Mouse (Mus musculus) cerebellum, adult (tissue): ENCODE measurements around the gene Naa11.

Source experiments
- ATAC-seq: cut with Nextera tagmentation; 2 replicates; pipeline ENCODE4 v1.9.2; 2017; ENCODE audit warnings: mild to moderate bottlenecking, moderate library complexity, mixed read lengths; ENCODE audit not compliant: insufficient number of reproducible peaks, low FRiP score, low TSS enrichment

Naa11 gene

DNA sequence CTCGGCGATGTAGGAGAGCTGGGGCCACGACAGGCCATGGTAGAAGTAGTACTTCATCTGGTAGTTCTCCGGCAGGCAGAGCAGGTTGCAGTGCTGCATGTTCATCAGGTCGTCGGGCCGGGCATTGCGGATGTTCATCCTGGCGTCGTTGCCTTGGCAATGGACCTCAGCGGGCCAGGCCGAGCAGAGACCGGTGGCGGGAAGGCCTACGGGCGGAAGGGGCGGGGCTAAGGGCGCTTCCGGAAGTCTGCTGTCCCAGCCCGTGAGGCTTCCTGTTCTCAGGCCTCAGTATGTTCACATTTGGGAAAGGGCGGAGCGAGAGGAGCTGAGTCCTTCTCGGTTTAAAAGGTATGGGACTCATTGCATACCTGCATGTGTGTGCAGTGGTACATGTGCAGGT lies at the start of gene Naa11:
Gene Naa11 (minus strand): TSS at position 220 of the 400 bp plus-strand sequence.
- ATAC-seq = no peak

GRCm38 (mm10) chr5:97432512-97432911 lies 40.3 kb upstream of the Naa11 start:
- no peak for ATAC-seq

DNA sequence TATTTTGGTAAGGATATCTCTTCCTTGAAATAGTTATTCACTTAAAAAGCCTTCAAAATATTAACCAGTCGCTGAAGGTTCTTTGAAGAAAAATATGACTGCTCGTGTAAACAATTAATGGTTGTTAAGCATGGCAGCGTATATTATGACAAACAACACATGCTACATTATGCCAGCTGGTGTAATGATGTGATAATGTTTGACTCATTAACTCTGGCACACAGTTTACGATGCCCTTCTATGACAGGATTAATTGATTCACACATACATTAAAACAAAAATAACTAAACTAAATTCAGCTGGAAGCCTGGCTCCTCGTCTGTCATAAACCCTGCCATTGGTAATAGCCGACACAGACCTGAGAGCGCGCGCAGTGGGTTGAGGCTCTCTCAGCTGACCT lies 37.8 kb upstream of the Naa11 start:
- ATAC-seq = no peak

DNA sequence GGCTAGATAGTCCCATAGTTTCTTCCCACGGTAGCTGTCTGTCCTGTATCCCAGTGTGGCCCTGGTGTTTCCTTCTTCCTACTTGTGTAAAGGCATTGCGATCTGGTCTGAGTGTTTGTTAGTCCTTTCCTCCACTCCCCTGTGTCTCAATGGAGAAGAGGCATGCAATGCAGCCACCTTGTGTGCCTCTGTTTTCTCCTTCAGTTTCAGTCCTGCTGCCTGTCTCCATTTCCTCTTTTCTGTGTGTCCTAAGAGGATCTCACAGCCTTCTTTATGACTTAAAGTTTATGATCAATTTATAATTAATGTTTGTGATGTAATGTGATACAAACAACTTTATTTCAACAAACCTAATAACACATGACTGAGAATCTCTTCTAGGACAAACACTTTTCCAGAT lies 29.5 kb upstream of the Naa11 start:
- ATAC-seq = no peak

- no peak for ATAC-seq
Measured at GRCm38 (mm10) chr5:97417185-97417584, 25.0 kb upstream of the Naa11 start.

DNA sequence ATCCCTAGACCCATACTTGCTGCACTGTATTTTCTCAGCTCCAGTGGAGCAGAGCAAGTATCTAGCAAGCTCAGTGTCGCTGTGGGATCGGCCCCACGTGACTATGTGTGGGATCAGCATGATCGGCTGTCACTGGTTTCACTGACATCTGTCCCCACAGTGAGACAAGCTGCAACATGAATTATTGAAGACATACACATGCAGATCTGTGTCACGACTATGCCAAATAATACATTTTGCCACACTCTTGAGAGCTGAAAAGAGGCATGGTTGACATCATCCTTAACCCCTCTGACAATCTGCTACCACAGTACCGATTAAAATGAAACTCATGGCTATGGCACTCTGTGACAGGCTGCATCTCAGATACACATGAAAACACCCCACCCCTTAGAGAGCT lies 23.7 kb upstream of the Naa11 start:
- no peak for ATAC-seq

- no peak for ATAC-seq
Measured at GRCm38 (mm10) chr5:97413716-97414115, 21.5 kb upstream of the Naa11 start.

DNA sequence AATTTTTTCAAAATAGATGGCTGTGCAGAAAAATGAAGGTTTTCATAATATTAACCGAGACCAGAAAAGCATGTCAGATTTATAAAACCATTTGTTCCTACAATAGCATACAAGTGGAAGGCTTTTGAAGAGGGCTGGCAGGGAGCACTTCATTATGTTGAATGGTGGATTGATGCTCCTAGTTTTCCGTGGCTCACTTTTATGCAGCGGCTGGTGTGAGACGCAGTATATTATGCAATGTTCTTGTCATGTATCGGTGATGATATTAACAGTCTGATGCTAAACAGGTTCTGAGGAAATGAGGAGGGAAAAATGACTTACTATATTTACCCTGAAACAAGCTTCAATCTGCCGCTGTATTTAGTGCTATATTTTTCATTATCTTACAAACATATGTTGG lies 18.0 kb upstream of the Naa11 start:
- no peak for ATAC-seq

DNA sequence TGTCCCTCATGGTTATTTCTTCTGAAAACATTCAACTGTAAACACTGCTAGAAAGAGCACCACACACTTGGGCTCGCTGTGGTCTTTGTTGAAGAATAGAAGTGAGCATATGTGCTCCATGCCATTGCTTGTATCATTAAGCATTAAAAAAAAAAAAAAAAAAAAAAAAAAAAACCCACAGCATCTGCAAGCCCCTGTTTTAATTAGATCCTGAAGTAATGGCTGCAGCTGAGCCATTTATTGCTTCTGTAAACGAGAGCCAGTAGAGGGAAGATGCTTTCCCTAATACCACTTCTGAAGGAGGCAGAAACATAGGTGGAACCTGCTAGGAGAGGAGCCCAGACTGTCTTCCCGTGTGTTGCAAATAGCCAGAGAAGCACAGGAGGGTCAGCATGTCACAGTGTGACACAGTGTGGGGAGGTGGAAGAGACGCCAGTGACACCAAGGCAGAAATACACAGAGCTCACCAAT lies 17.1 kb upstream of the Naa11 start:
- ATAC-seq = no peak

DNA sequence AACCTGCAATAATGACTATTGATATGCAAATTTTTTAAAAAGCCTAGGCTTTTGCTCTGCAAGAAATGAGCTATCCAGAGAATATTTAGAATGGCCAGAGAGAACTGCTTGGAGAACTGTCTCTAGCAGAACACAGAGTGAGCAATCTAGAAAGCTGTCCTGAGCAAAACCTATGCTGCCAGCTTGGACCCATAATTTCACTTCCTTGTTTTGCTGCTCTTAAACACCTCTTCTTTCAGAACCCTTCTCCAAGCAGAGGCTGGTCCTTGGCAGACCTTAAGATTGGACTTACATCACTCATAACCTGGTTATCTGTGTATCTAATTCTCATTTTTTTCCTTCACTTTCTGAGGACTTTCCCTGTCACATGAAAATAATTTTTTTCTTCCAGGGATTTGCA lies 8.9 kb upstream of the Naa11 start:
- ATAC-seq = no peak

DNA sequence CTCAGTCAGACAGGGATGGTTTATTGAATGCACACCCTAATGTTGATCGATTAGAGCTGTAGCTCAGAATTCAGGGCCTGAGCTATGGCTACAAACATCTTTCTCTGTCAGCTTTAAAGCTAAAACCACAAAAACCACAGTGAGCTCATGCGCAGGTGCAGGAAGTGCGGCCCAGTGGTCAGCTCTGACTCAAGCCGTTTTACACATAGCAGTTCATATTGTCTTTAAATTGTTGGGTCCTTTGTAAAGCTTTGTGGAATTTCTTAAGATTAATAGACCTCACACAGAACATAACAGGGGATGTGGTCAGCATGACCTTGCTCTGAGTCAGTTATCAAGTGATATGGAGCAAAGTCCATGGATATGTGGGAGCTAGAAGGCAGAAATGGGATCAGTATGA lies 5.4 kb upstream of the Naa11 start:
- ATAC-seq = no peak

DNA sequence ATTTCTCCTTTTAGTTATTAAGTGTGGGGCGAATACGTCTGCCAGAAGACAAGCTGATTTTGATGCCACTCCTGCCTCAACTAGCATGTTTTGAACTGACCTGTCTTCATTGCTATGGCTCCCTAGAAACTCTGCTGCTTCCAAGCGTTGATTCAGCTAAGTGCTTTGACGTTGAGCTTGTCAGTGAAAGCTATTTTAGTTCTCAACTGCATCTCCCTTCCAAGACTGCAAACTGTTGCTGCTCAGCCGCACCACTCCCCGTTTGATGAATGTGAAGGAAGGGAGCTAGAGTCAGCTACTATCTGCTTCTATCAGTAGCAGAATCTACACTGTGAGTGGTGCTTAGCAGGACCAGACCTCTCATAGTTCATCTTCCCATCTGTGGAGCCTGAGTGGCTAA lies 4.6 kb downstream of the Naa11 start:
- no peak for ATAC-seq

DNA sequence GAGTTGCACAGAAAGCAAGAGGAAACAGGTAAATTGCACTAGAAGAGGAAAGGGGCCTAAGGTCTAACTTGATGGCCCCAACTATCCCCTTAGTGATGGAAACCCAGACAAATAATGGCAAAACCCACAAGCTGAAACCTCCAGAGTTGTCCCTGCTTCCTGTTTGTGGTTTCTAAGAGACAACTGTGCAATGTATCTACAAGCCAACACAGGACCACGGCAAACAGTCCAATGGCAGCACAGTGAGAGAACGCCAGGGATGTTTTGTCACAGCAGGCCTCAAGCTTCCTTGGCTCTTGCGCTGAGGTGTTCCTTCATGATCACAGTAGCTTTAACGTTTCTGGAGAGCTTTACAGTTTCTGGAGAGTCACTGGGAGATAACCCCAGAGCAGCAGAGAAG lies 7.8 kb downstream of the Naa11 start:
- ATAC-seq = no peak

GRCm38 (mm10) chr5:97382548-97383222 lies 9.5 kb downstream of the Naa11 start:
- ATAC-seq = no peak

- ATAC-seq = no peak
Measured at GRCm38 (mm10) chr5:97379976-97380375, 12.2 kb downstream of the Naa11 start.

DNA sequence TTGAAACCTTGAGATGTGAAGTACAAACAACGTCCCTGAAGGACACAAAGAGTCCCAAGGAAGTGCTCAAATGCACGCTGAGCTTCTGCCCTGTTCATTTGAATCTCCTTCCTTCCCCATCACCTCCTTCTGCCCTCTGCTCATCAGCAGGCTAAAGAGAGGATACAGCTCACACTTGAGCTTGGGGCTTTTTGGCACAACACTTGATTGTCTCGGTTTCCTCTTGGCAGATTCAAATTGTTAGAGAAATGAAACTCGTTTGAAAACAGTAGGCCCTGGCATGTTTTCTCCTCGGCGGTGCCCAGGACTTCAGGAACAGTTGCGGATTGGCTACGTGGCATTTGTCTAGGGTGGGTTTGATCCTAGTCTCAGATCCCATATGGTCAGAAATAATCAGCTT lies 27.4 kb downstream of the Naa11 start:
- ATAC-seq = peak; percentile 49; the same call in 1 of the 2 replicates

DNA sequence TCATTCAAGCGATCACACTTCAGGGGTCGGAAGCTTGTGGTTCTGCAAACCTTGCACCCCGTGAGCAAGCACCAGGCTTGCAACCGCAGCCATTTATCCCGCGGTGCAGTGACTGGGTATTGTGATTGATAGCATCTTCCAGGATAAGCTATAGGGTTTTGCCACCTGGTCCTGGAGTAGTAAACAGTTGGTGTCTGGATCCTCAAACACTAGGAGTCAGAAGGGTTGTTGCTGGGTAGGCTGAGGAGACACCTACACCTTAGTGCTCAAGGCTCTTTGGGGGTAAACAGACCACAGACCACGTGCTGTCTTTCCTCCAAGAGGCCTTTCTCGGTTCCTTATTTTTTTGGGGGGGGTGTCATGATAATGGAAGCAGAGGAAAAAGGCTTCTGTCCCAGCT lies 27.9 kb downstream of the Naa11 start:
- ATAC-seq = no peak

DNA sequence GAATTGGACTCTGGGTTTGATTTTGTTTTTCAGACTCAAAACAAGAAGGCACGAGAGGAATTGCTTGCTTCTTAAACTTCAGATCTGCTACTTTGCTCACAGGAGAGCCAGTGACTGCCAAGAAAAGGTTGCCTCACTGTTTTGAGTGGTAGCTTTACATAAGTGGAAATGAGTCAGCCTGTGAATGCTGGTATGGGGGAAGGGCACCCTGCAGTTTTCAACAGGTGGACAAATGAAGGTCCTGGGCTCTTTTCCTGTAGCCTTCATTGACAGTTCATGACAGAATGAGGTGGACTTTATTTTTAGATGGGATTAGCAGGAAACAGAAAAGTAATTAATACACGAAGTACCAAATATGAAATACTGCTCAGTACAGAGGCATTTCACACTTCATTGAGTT lies 29.6 kb downstream of the Naa11 start:
- ATAC-seq = no peak

- ATAC-seq = no peak
Measured at GRCm38 (mm10) chr5:97359104-97359503, 33.1 kb downstream of the Naa11 start.

DNA sequence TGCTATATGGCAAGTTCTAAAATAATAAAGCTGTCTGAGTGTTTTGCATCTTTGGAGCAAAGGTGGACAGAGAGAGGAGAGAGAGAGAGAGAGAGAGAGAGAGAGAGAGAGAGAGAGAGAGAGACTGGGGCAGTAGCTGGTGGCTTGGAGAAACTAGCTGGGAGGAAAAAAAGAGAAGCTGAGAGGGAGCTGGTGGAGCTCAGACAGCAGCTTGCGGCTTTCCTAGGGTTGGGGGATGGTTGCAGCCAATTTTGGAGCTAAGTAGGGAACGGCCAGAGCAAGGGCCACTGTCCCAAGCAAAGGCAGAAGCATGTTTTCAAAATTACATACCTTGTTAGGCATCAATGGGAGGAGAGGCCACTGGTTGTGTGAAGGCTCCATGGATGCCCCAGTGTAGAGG lies 36.0 kb downstream of the Naa11 start:
- ATAC-seq = no peak

DNA sequence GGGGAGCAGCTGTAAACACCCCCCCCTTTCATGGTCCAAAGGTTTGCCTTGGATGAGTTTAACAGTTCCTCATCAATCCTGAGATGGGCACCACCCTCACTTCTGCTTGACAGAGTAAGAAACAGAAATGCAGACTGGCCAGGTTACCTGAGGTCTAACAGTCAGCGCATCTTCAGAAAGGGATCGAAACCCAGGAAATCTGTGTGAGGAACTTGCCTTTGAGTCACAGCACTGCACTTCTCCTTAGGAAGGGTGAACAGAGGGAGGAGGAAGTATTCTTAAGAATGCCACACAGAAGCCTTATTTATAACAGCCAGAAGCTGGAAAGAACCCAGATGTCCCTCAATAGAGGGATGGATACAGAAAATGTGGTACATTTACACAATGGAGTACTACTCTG lies 37.0 kb downstream of the Naa11 start:
- ATAC-seq = no peak

DNA sequence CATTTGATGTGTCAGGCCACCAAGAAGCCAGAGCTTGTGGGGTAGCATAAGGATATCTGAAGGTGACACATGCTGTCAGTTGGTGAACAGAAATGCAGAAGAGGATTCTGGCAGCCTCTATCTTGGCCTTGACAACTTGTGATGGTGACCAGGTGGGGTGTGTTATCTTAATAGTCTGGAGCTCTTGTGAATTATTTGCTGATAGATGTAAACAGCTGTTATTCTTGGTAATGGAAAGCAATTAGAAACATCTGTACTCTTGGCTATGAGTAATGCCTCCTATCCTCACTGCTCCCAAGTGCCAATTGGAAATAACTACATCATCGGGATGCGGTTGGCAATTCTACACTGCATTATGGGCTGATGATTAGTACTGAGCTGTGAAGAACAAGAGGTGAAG lies 43.4 kb downstream of the Naa11 start:
- no peak for ATAC-seq

DNA sequence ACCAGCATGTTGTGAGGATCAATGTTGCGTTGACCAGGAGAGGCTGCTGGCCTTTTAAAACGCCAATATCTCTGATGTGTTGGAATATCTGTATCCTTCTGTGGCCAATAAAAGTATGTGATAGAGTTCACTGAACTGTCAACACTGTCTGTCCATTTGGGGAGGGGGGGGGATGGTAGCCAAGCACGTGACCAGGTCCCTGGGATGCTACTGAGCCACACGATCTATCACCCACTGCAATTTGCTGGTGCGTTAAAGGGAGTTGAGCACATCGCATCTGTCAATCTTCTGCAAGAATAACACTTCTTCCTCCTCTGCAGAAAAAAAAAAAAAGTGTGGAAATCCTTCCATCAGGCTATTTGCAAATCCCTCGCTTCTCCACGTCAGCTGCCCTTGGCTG lies 43.9 kb downstream of the Naa11 start:
- ATAC-seq = no peak
